Mouse (Mus musculus): Measurements from ENCODE around the gene Rec114. TPM values are rescaled to one million over a fixed set of nuclear protein-coding genes. Genes with fewer than 3 reads are reported as not detected.

Gene Rec114
- polyA plus RNA-seq, 1 experiment = 0.50 TPM

GRCm38 (mm10) chr9:58659331-58659730 is 84.4 kb downstream of the Rec114 start:
- Histone ChIP-seq H3K4me1 (ENCODE audit: control insufficient read depth, insufficient read depth, low read length) (peaks cover 4% of the 10 kb centered on the region; the same call in 1 of the 2 replicates), H3K4me3 (ENCODE audit: insufficient read depth, low read depth, low read length) (no peak overlapping the region), H3K27ac (ENCODE audit: insufficient read depth, low read depth, low read length) (no peak overlapping the region), H3K27me3 (replicated peaks; ENCODE audit: control insufficient read depth, insufficient read depth, low read length) (no peaks in the 10 kb centered on the region), H3K36me3 (ENCODE audit: control insufficient read depth, insufficient read depth, low read length) (no peaks in the 10 kb centered on the region)
- WGBS = 89% methylated on average over 3 of the region's 3 CpGs
- no peak for TF ChIP-seq POLR2A (IDR thresholded peaks at IDR 0.05; ENCODE audit: low read depth, low read length)
- TF ChIP-seq CTCF (conservative IDR thresholded peaks at IDR 0.05; ENCODE audit: insufficient read depth, insufficient read length, low read depth, low read length) = no peak
- DNase-seq = no peak

- Histone ChIP-seq H3K36me3 (ENCODE audit: control insufficient read depth, insufficient read depth, low read length) (no peaks in the 10 kb centered on the region), H3K4me1 (ENCODE audit: control insufficient read depth, insufficient read depth, low read length) (peaks cover 7% of the 10 kb centered on the region), H3K27me3 (replicated peaks; ENCODE audit: control insufficient read depth, insufficient read depth, low read length) (no peaks in the 10 kb centered on the region), H3K27ac (ENCODE audit: insufficient read depth, low read depth, low read length) (no peak overlapping the region), H3K4me3 (ENCODE audit: insufficient read depth, low read depth, low read length) (no peak overlapping the region)
- WGBS = 70% methylated on average over 4 of the region's 4 CpGs
- TF ChIP-seq CTCF (conservative IDR thresholded peaks at IDR 0.05; ENCODE audit: insufficient read depth, insufficient read length, low read depth, low read length) (no peak), POLR2A (IDR thresholded peaks at IDR 0.05; ENCODE audit: low read depth, low read length) (no peak)
- no peak for DNase-seq
Observed at GRCm38 (mm10) chr9:58658596-58659309, 85.0 kb downstream of the Rec114 start.

GRCm38 (mm10) chr9:58657735-58658512 is 85.8 kb downstream of the Rec114 start:
- TF ChIP-seq CTCF (conservative IDR thresholded peaks at IDR 0.05; ENCODE audit: insufficient read depth, insufficient read length, low read depth, low read length) (no peak), POLR2A (IDR thresholded peaks at IDR 0.05; ENCODE audit: low read depth, low read length) (no peak)
- H3K36me3 ChIP-seq (ENCODE audit: control insufficient read depth, insufficient read depth, low read length) = no peaks in the 10 kb centered on the region

GRCm38 (mm10) chr9:58656824-58657223 is 86.9 kb downstream of the Rec114 start:
- DNase-seq = no peak
- peaks cover 11% of the 10 kb centered on the region for H3K4me1 ChIP-seq (ENCODE audit: control insufficient read depth, insufficient read depth, low read length)
- 93% methylated on average over 2 of the region's 2 CpGs for WGBS
- no peaks in the 10 kb centered on the region for H3K27me3 ChIP-seq (replicated peaks; ENCODE audit: control insufficient read depth, insufficient read depth, low read length)
- H3K4me3 ChIP-seq (ENCODE audit: insufficient read depth, low read depth, low read length) = no peak overlapping the region
- TF ChIP-seq CTCF (conservative IDR thresholded peaks at IDR 0.05; ENCODE audit: insufficient read depth, insufficient read length, low read depth, low read length) = no peak
- no peak for TF ChIP-seq POLR2A (IDR thresholded peaks at IDR 0.05; ENCODE audit: low read depth, low read length)
- no peak overlapping the region for H3K27ac ChIP-seq (ENCODE audit: insufficient read depth, low read depth, low read length)
- no peaks in the 10 kb centered on the region for H3K36me3 ChIP-seq (ENCODE audit: control insufficient read depth, insufficient read depth, low read length)

More at GRCm38 (mm10) chr9:58657735-58658512, 85.8 kb downstream of the Rec114 start:
- DNase-seq = no peak
- H3K4me1 ChIP-seq (ENCODE audit: control insufficient read depth, insufficient read depth, low read length) = peaks cover 11% of the 10 kb centered on the region
- whole genome bisulfite sequencing = 71% methylated on average over 5 of the region's 5 CpGs
- no peak overlapping the region for H3K4me3 ChIP-seq (ENCODE audit: insufficient read depth, low read depth, low read length)
- no peaks in the 10 kb centered on the region for H3K27me3 ChIP-seq (replicated peaks; ENCODE audit: control insufficient read depth, insufficient read depth, low read length)
- no peak overlapping the region for H3K27ac ChIP-seq (ENCODE audit: insufficient read depth, low read depth, low read length)

GRCm38 (mm10) chr9:58656396-58656795 is 87.4 kb downstream of the Rec114 start:
- Histone ChIP-seq H3K4me3 (ENCODE audit: insufficient read depth, low read depth, low read length) (no peak overlapping the region), H3K27me3 (replicated peaks; ENCODE audit: control insufficient read depth, insufficient read depth, low read length) (no peaks in the 10 kb centered on the region), H3K27ac (ENCODE audit: insufficient read depth, low read depth, low read length) (no peak overlapping the region), H3K36me3 (ENCODE audit: control insufficient read depth, insufficient read depth, low read length) (no peaks in the 10 kb centered on the region), H3K4me1 (ENCODE audit: control insufficient read depth, insufficient read depth, low read length) (peaks cover 11% of the 10 kb centered on the region)
- WGBS = 75% methylated on average over 2 of the region's 2 CpGs
- TF ChIP-seq POLR2A (IDR thresholded peaks at IDR 0.05; ENCODE audit: low read depth, low read length) (no peak), CTCF (conservative IDR thresholded peaks at IDR 0.05; ENCODE audit: insufficient read depth, insufficient read length, low read depth, low read length) (peak; percentile 36)
- DNase-seq = no peak

- H3K27me3 ChIP-seq (replicated peaks; ENCODE audit: control insufficient read depth, insufficient read depth, low read length) = no peaks in the 10 kb centered on the region
- WGBS = 50% methylated on average over 4 of the region's 4 CpGs
- DNase-seq = peak; percentile 36
- peaks cover 11% of the 10 kb centered on the region for H3K4me1 ChIP-seq (ENCODE audit: control insufficient read depth, insufficient read depth, low read length)
- H3K36me3 ChIP-seq (ENCODE audit: control insufficient read depth, insufficient read depth, low read length) = no peaks in the 10 kb centered on the region
- TF ChIP-seq POLR2A (IDR thresholded peaks at IDR 0.05; ENCODE audit: low read depth, low read length) (no peak), CTCF (conservative IDR thresholded peaks at IDR 0.05; ENCODE audit: insufficient read depth, insufficient read length, low read depth, low read length) (no peak)
- H3K27ac ChIP-seq (ENCODE audit: insufficient read depth, low read depth, low read length) = no peak overlapping the region; the same call in 1 of the 2 replicates
- no peak overlapping the region for H3K4me3 ChIP-seq (ENCODE audit: insufficient read depth, low read depth, low read length)
Observed at GRCm38 (mm10) chr9:58654494-58654893, 89.3 kb downstream of the Rec114 start.

- H3K4me1 ChIP-seq (ENCODE audit: control insufficient read depth, insufficient read depth, low read length) = peaks cover 11% of the 10 kb centered on the region
- peak; percentile 60 for DNase-seq
- H3K27ac ChIP-seq (ENCODE audit: insufficient read depth, low read depth, low read length) = no peak overlapping the region
- 54% methylated on average over 4 of the region's 4 CpGs for WGBS
- H3K4me3 ChIP-seq (ENCODE audit: insufficient read depth, low read depth, low read length) = no peak overlapping the region
- no peaks in the 10 kb centered on the region for H3K27me3 ChIP-seq (replicated peaks; ENCODE audit: control insufficient read depth, insufficient read depth, low read length)
- H3K36me3 ChIP-seq (ENCODE audit: control insufficient read depth, insufficient read depth, low read length) = no peaks in the 10 kb centered on the region
- TF ChIP-seq POLR2A (IDR thresholded peaks at IDR 0.05; ENCODE audit: low read depth, low read length) = no peak
- TF ChIP-seq CTCF (conservative IDR thresholded peaks at IDR 0.05; ENCODE audit: insufficient read depth, insufficient read length, low read depth, low read length) = 0 out of 2 replicates have a peak, but pooled peaks have one; percentile 6
Observed at GRCm38 (mm10) chr9:58651993-58652392, 91.8 kb downstream of the Rec114 start.

All from kidney, adult 2 months (tissue).